Mouse (Mus musculus): ENCODE data around the gene Rab3c. TPM values are rescaled to one million over a fixed set of nuclear protein-coding genes. Genes with fewer than 3 reads are reported as not detected.

Rab3c gene
- polyA plus RNA-seq, 1 experiment from 2014 or later = 242 TPM

DNA sequence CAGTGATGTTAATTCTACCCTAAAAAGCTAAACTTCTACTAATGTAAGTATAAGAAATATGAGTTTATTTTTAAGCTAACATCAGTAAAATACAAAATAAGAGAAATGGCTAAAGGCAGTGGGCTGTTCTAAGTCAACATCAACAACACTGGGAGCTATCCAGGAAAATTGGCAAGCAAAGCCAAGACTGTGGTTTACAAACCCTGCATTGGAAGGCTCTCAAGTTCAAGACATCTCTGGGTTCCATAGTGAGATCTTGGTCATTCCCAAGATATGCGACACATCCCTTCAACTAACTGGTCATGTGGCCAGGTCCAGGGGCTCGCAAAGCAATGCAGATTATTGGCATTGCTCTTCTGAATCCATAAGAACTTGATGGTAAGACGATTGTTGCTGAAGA is 5.3 kb downstream of the Rab3c start:
- no peak overlapping the region for H3K9ac ChIP-seq (ENCODE audit: low read depth, low read length)
- H3K27ac ChIP-seq (ENCODE audit: low read length) = no peak overlapping the region
- H3K4me3 ChIP-seq (ENCODE audit: low read depth, low read length) = no peak overlapping the region
- no peak for ATAC-seq
- no peaks in the 10 kb centered on the region for H3K9me3 ChIP-seq (replicated peaks; ENCODE audit: control insufficient read depth, low read length, poor library complexity, severe bottlenecking)
- peaks cover 5% of the 10 kb centered on the region for H3K4me1 ChIP-seq (ENCODE audit: control insufficient read depth, insufficient read depth, low read length)
- no peaks in the 10 kb centered on the region for H3K27me3 ChIP-seq (ENCODE audit: control insufficient read depth, insufficient read depth, low read depth, low read length)
- 90% methylated on average over 3 of the region's 3 CpGs for WGBS
- H3K4me2 ChIP-seq (ENCODE audit: low read length) = no peak overlapping the region
- H3K36me3 ChIP-seq (ENCODE audit: control insufficient read depth, insufficient read depth, low read length) = no peaks in the 10 kb centered on the region

DNA sequence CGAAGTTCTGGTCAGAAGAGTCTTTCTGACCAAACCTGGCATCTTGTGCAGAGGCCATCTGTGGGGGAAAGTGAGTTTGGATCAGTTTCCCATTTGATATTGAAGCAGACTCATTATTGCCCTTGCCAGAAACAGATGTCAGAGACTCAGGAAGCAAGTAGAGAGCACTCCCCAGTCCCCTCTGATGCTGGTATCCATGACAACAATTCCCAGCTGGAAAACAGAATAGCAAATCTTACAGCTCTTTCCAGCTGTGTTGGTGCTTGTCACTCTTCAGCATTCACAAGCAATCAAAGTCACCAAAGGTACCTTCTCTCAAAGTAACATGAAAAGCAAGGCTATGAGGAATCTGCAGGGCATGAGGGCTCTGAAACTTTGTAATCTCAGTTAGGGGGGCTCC is 20.1 kb downstream of the Rab3c start:
- H3K9ac ChIP-seq (ENCODE audit: low read depth, low read length) = no peak overlapping the region
- peak; percentile 91 for ATAC-seq

DNA sequence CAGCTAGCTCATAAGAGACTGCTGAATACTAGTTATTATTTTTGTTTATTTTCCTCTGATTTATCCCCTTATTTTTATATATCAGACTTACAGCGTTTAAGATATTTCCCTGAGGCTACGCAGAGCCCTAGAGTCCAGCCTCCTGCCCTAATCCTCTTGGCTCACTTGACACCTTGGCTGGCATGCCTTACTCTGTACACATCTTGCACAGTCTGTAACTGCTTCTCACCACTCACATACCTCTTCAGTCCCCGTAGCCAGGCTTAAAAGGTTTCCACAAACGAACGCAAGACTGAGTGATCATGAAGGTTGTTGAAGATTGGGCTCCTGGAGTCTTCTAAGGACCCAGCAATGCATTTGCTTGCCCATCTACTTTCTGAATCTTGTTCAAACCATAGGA is 29.3 kb downstream of the Rab3c start:
- no peak for ATAC-seq
- H3K36me3 ChIP-seq (ENCODE audit: control insufficient read depth, insufficient read depth, low read length) = 0 out of 2 replicates have a peak, but pooled peaks cover 5% of the 10 kb centered on the region
- 90% methylated on average over 5 of the region's 5 CpGs for WGBS
- H3K9me3 ChIP-seq (replicated peaks; ENCODE audit: control insufficient read depth, low read length, poor library complexity, severe bottlenecking) = no peaks in the 10 kb centered on the region
- no peaks in the 10 kb centered on the region for H3K27me3 ChIP-seq (ENCODE audit: control insufficient read depth, insufficient read depth, low read depth, low read length)
- H3K9ac ChIP-seq (ENCODE audit: low read depth, low read length) = no peak overlapping the region
- no peak overlapping the region for H3K27ac ChIP-seq (ENCODE audit: low read length)
- H3K4me1 ChIP-seq (ENCODE audit: control insufficient read depth, insufficient read depth, low read length) = peaks cover 5% of the 10 kb centered on the region; the same call in 1 of the 2 replicates
- H3K4me2 ChIP-seq (ENCODE audit: low read length) = no peak overlapping the region
- H3K4me3 ChIP-seq (ENCODE audit: low read depth, low read length) = no peak overlapping the region

More for the DNA sequence above, 20.1 kb downstream of the Rab3c start:
- Histone ChIP-seq H3K4me3 (ENCODE audit: low read depth, low read length) (no peak overlapping the region), H3K4me1 (ENCODE audit: control insufficient read depth, insufficient read depth, low read length) (peaks cover 9% of the 10 kb centered on the region), H3K4me2 (ENCODE audit: low read length) (0 out of 2 replicates have a peak overlapping the region, but pooled peaks have one; percentile 19), H3K9me3 (replicated peaks; ENCODE audit: control insufficient read depth, low read length, poor library complexity, severe bottlenecking) (no peaks in the 10 kb centered on the region), H3K36me3 (ENCODE audit: control insufficient read depth, insufficient read depth, low read length) (peaks cover 6% of the 10 kb centered on the region; the same call in 1 of the 2 replicates), H3K27ac (ENCODE audit: low read length) (peak overlapping the region; percentile 38; the same call in 1 of the 2 replicates), H3K27me3 (ENCODE audit: control insufficient read depth, insufficient read depth, low read depth, low read length) (no peaks in the 10 kb centered on the region)
- 41% methylated on average over 1 of the region's 1 CpGs for WGBS

DNA sequence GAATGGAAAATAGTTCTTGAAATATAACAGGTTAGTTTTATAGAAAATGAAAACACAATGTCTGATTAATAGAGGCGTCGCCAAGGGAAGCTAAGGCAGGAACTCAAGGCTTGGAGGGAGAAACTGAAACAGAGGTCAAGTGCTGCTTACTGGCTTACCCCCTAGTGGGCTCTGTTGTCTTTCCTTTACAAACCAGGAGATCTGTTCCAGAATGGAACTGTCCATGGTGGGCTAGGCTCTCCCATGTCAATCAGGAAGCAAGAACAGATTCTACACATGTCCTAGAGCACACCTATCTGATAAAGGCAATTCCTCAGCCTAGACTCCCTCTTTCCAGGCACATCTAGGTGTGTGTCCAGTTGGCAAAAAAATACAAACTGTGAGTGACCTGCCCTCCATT is 32.3 kb downstream of the Rab3c start:
- Histone ChIP-seq H3K9me3 (replicated peaks; ENCODE audit: control insufficient read depth, low read length, poor library complexity, severe bottlenecking) (no peaks in the 10 kb centered on the region), H3K36me3 (ENCODE audit: control insufficient read depth, insufficient read depth, low read length) (no peaks in the 10 kb centered on the region), H3K9ac (ENCODE audit: low read depth, low read length) (no peak overlapping the region), H3K27me3 (ENCODE audit: control insufficient read depth, insufficient read depth, low read depth, low read length) (no peaks in the 10 kb centered on the region), H3K4me3 (ENCODE audit: low read depth, low read length) (no peak overlapping the region), H3K27ac (ENCODE audit: low read length) (no peak overlapping the region), H3K4me1 (ENCODE audit: control insufficient read depth, insufficient read depth, low read length) (peaks cover 4% of the 10 kb centered on the region; the same call in 1 of the 2 replicates), H3K4me2 (ENCODE audit: low read length) (no peak overlapping the region)
- ATAC-seq = no peak
- 77% methylated on average over 2 of the region's 2 CpGs for WGBS

GRCm38 (mm10) chr13:110238970-110239369 is 41.8 kb downstream of the Rab3c start:
- WGBS = 16% methylated on average over 3 of the region's 3 CpGs
- peaks cover 32% of the 10 kb centered on the region for H3K4me1 ChIP-seq (ENCODE audit: control insufficient read depth, insufficient read depth, low read length)
- no peak overlapping the region for H3K4me2 ChIP-seq (ENCODE audit: low read length)
- peak; percentile 66; the same call in 1 of the 2 replicates for ATAC-seq
- peaks cover 2% of the 10 kb centered on the region; the same call in 1 of the 2 replicates for H3K36me3 ChIP-seq (ENCODE audit: control insufficient read depth, insufficient read depth, low read length)
- no peaks in the 10 kb centered on the region for H3K9me3 ChIP-seq (replicated peaks; ENCODE audit: control insufficient read depth, low read length, poor library complexity, severe bottlenecking)
- H3K9ac ChIP-seq (ENCODE audit: low read depth, low read length) = no peak overlapping the region
- no peak overlapping the region for H3K4me3 ChIP-seq (ENCODE audit: low read depth, low read length)
- H3K27me3 ChIP-seq (ENCODE audit: control insufficient read depth, insufficient read depth, low read depth, low read length) = no peaks in the 10 kb centered on the region
- peak overlapping the region; percentile 69 for H3K27ac ChIP-seq (ENCODE audit: low read length)

DNA sequence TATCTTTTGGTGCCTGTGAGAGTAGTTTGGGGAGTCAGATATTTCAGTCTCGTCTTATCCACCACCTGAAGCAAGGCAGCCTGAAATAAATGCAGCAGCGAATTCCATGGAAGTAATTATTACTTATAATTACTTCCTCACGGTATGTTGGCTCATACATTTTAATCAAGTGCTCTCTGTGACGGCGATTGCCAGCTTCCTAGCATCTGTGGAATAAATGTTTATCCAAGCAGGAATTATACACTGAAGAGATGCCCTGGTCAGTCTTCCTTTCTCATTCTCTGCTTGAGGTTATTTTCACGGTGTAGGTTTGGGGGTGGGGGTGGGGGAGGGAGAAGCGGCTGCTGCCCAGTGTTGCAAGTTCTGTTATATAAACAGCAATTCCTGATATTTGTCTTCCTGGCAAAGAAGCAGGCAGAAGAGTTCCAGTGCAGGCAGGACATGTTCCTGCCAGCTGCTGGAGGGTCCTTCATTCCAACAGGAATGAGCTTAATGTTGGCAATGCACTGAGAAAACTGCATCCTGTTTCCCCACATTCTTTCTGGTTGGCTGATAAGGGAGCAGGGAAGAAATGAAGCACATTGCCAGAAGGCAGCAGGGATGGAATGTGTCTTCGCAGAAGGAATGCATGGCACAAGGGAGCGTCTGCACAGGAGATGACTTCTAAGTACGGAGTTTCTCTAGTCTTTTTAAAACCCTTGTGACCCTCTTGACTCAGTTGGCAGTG is 43.4 kb downstream of the Rab3c start:
- peak; percentile 43; the same call in 1 of the 2 replicates for ATAC-seq
- peaks cover 32% of the 10 kb centered on the region for H3K4me1 ChIP-seq (ENCODE audit: control insufficient read depth, insufficient read depth, low read length)
- peaks cover 2% of the 10 kb centered on the region; the same call in 1 of the 2 replicates for H3K36me3 ChIP-seq (ENCODE audit: control insufficient read depth, insufficient read depth, low read length)
- peak overlapping the region; percentile 76 for H3K27ac ChIP-seq (ENCODE audit: low read length)
- no peak overlapping the region for H3K9ac ChIP-seq (ENCODE audit: low read depth, low read length)
- H3K9me3 ChIP-seq (replicated peaks; ENCODE audit: control insufficient read depth, low read length, poor library complexity, severe bottlenecking) = no peaks in the 10 kb centered on the region
- H3K4me2 ChIP-seq (ENCODE audit: low read length) = peak overlapping the region; percentile 4
- no peaks in the 10 kb centered on the region for H3K27me3 ChIP-seq (ENCODE audit: control insufficient read depth, insufficient read depth, low read depth, low read length)
- no peak overlapping the region for H3K4me3 ChIP-seq (ENCODE audit: low read depth, low read length)
- 16% methylated on average over 10 of the region's 10 CpGs for WGBS

- H3K4me3 ChIP-seq (ENCODE audit: low read depth, low read length) = no peak overlapping the region
- 82% methylated on average over 5 of the region's 5 CpGs for WGBS
Measured at GRCm38 (mm10) chr13:110233364-110233763, 47.4 kb downstream of the Rab3c start.

DNA sequence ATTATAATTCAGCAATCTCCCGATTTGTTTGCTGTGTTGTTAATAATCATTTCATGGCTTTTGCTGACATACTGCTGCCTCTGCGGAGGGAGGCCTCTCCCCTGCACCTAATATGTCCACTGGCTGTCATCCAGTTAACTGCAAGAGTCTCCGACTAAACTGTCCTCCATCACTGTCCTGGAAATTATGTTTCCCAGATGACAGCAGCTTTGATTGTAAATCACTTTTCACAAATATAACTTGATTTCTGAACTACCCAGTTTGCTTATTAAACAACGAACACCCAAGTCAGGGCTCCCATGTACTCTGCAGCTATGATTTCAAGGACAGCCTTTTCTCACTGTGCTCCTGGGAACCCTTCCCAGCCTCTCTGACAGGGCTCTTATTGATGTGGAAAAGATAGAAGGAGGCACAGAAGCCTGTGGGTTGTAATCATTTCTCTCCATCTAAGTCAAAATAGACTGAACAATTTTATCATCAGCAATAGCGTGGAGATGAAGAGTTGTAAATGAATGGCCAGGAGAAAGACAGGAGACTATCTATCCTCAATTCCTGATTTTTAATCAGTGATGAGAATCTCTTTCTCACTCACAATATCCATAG is 49.6 kb downstream of the Rab3c start:
- Histone ChIP-seq H3K4me3 (ENCODE audit: low read depth, low read length) (no peak overlapping the region), H3K4me2 (ENCODE audit: low read length) (no peak overlapping the region), H3K27me3 (ENCODE audit: control insufficient read depth, insufficient read depth, low read depth, low read length) (no peaks in the 10 kb centered on the region), H3K9me3 (replicated peaks; ENCODE audit: control insufficient read depth, low read length, poor library complexity, severe bottlenecking) (no peaks in the 10 kb centered on the region), H3K4me1 (ENCODE audit: control insufficient read depth, insufficient read depth, low read length) (peaks cover 5% of the 10 kb centered on the region), H3K27ac (ENCODE audit: low read length) (no peak overlapping the region), H3K9ac (ENCODE audit: low read depth, low read length) (no peak overlapping the region), H3K36me3 (ENCODE audit: control insufficient read depth, insufficient read depth, low read length) (peaks cover 2% of the 10 kb centered on the region; the same call in 1 of the 2 replicates)
- no peak for ATAC-seq
- 74% methylated on average over 5 of the region's 5 CpGs for WGBS

More at GRCm38 (mm10) chr13:110233364-110233763, 47.4 kb downstream of the Rab3c start:
- Histone ChIP-seq H3K9me3 (replicated peaks; ENCODE audit: control insufficient read depth, low read length, poor library complexity, severe bottlenecking) (no peaks in the 10 kb centered on the region), H3K27me3 (ENCODE audit: control insufficient read depth, insufficient read depth, low read depth, low read length) (no peaks in the 10 kb centered on the region), H3K4me2 (ENCODE audit: low read length) (no peak overlapping the region), H3K27ac (ENCODE audit: low read length) (no peak overlapping the region), H3K4me1 (ENCODE audit: control insufficient read depth, insufficient read depth, low read length) (peaks cover 20% of the 10 kb centered on the region), H3K36me3 (ENCODE audit: control insufficient read depth, insufficient read depth, low read length) (peaks cover 2% of the 10 kb centered on the region; the same call in 1 of the 2 replicates), H3K9ac (ENCODE audit: low read depth, low read length) (no peak overlapping the region)
- ATAC-seq = no peak

GRCm38 (mm10) chr13:110230046-110230445 is 50.8 kb downstream of the Rab3c start:
- Histone ChIP-seq H3K27me3 (ENCODE audit: control insufficient read depth, insufficient read depth, low read depth, low read length) (no peaks in the 10 kb centered on the region), H3K36me3 (ENCODE audit: control insufficient read depth, insufficient read depth, low read length) (peaks cover 2% of the 10 kb centered on the region; the same call in 1 of the 2 replicates), H3K4me3 (ENCODE audit: low read depth, low read length) (no peak overlapping the region), H3K4me1 (ENCODE audit: control insufficient read depth, insufficient read depth, low read length) (peaks cover 10% of the 10 kb centered on the region), H3K9ac (ENCODE audit: low read depth, low read length) (no peak overlapping the region), H3K4me2 (ENCODE audit: low read length) (no peak overlapping the region), H3K27ac (ENCODE audit: low read length) (no peak overlapping the region), H3K9me3 (replicated peaks; ENCODE audit: control insufficient read depth, low read length, poor library complexity, severe bottlenecking) (no peaks in the 10 kb centered on the region)
- WGBS = 85% methylated on average over 4 of the region's 4 CpGs
- no peak for ATAC-seq

Measured in midbrain, embryonic 16.5 days (tissue).